Mouse (Mus musculus) stomach, postnatal 0 days (tissue): Measurements from ENCODE around the gene Ssx2ip.

Experiments
- CTCF ChIP-seq: IDR thresholded peaks from 2 replicates; pipeline ENCODE4 v1.5.1; 2016; ENCODE audit warnings: antibody characterized with exemption, low read depth, mild to moderate bottlenecking, moderate library complexity
- EP300 ChIP-seq: optimal IDR thresholded peaks from 2 replicates; pipeline ENCODE3; 2016; ENCODE audit warnings: antibody characterized with exemption

- no peak for TF ChIP-seq CTCF
- no peak for TF ChIP-seq EP300
Measured at GRCm38 (mm10) chr3:146447598-146447997, 43.2 kb downstream of the Ssx2ip start.
